Mouse (Mus musculus): ENCODE measurements around the gene Smim1.
A peak's percentile ranks its signal among the peaks of the same experiment; 100 is the strongest.

Gene Smim1

DNA sequence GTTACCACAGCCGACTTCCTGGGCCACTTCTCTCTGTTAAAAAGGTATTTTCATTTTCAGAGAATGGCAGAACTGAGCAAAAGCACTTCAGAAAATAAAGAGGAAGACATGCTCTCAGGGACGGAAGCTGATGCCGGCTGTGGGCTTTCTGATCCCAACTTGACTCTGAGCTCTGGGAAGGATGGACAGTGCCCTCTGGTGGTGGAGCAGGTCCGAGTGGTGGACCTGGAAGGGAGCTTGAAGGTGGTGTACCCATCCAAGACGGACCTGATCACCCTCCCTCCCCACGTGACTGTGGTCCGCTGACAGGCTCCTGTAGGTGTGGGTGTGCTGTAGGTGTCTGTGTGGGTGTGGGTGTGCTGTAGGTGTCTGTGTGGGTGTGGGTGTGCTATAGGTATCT, 6.5 kb downstream of the Smim1 start:
- peak; percentile 55 for DNase-seq (ENCODE audit: low read depth)

DNA sequence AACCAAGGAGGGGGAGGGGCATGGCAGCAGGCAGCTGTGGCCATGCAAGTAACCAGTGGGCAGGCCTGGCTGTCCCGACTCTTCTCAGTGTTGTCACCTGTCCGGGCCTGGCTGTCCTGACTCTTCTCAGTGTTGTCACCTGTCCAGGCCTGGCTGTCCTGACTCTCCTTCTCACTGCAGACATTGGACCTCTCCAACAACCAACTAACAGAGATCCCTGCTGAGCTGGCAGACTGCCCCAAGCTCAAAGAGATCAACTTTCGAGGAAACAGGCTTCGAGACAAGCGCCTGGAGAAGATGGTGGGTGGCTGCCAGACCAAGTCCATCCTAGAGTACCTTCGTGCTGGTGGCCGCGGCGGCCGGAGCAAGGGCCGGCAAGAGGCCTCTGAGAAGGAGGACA, 10.6 kb downstream of the Smim1 start:
- DNase-seq (ENCODE audit: low read depth) = no peak

- DNase-seq (ENCODE audit: low read depth) = peak; percentile 67
Measured at GRCm38 (mm10) chr4:154012132-154012882, 13.7 kb downstream of the Smim1 start.

DNA sequence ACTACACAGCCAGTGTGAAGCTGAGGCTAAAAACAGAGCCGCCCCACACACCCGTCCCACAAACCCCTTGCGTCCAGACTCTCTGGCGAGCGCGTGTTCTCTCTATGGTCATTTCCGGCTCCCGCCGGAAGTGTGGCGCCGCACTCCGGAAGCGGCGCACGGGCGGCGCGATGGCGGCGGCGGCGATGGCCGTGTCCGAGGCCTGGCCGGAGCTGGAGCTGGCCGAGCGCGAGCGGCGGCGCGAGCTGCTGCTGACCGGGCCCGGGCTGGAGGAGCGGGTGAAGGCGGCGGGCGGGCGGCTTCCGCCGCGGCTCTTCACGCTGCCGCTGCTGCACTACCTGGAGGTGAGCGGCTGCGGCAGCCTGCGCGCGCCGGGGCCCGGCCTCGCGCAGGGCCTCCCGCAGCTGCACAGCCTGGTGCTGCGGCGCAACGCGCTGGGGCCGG, 14.4 kb downstream of the Smim1 start, which contains the start of gene Lrrc47:
Gene Lrrc47, plus strand, starts transcription at position 86 of the 444 bp plus-strand sequence.
- peak; percentile 83 for DNase-seq (ENCODE audit: low read depth)

DNA sequence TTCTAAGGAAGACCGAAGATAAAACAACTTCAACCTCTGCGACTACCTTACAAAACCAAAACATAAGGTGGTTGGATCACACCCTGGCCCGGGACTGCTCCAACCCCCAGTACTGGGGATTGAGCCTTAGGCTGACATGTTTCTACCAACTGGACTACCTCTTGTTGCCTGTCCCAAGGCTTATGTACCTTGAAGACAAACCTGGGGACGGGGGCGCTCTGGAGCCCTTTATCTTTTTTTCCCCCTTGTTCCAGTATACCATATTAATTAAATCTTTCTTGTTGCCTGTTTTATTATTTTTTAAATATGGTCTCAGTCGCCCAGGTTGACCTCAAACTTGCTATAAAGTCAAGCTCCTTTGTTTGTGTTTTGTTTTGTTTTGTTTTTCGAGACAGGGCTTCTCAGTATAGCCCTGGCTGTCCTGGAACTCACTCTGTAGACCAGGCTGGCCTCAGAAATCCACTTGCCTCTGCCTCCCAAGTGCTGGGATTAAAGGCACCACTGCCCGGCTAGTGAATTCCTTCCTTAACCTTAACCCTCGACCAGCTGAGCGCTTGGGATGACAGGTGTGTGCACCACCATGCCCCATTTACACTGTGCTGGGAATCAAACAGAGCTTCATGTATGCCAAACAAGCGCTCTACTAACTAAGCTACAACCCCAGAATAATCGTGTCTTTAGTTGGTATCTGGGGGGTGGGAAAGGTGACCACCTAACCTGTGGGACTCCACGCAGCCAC, 15.0 kb downstream of the Smim1 start:
- DNase-seq (ENCODE audit: low read depth) = peak; percentile 28

- DNase-seq (ENCODE audit: low read depth) = no peak
Measured at GRCm38 (mm10) chr4:154007759-154008158, 18.3 kb downstream of the Smim1 start.

GRCm38 (mm10) chr4:154006264-154006663, 19.8 kb downstream of the Smim1 start:
- DNase-seq (ENCODE audit: low read depth) = no peak

DNA sequence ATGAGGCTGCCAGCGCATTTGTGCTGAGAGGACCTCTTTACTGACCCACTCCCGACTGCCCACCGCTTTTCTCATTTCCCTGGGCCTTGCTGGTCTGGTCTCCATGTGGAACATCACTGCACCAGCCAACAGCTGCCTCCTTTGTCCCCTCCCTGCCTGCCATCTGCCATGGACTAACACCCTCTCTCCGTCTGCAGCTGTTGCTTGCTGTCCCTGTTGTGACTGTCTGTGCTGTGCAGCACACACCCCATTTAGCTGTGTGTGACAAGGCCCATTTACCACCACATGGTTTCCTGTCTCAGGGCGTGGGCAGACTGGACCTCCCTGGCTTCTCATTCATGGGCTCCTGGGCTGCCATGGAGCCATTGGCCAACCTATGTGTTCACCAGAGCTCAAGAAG, 20.5 kb downstream of the Smim1 start:
- no peak for DNase-seq (ENCODE audit: low read depth)

GRCm38 (mm10) chr4:153993505-153993904, 32.5 kb downstream of the Smim1 start:
- no peak for DNase-seq (ENCODE audit: low read depth)

DNA sequence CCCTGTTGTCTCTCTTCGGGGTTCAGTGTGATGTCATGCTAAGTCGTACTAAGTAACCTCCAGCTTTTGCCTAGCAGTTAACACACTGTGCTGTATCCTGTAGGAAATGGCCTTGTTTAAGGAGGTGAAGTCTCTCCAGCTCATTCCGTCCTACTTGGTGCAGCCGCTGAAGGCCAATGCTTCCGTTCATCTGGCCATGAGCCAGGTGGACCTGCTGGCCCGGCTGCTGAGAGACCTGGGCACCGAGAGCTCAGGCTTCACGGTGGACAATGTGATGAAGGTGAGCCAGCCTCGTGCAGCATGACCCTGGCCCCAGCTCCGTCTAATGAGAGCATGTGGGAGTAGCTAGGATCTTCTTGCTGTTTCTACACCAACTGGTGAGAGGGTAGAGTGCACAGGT, 33.3 kb downstream of the Smim1 start:
- DNase-seq (ENCODE audit: low read depth) = no peak

GRCm38 (mm10) chr4:153980470-153980869, 45.6 kb downstream of the Smim1 start:
- no peak for DNase-seq (ENCODE audit: low read depth)

- DNase-seq (ENCODE audit: low read depth) = no peak
Measured at GRCm38 (mm10) chr4:153979243-153979642, 46.8 kb downstream of the Smim1 start.

GRCm38 (mm10) chr4:153975768-153976167, 50.3 kb downstream of the Smim1 start:
- DNase-seq (ENCODE audit: low read depth) = peak; percentile 40

- no peak for DNase-seq (ENCODE audit: low read depth)
Measured at GRCm38 (mm10) chr4:153975292-153975662, 50.8 kb downstream of the Smim1 start.

- DNase-seq (ENCODE audit: low read depth) = peak; percentile 94
Measured at GRCm38 (mm10) chr4:153974431-153975291, 51.4 kb downstream of the Smim1 start, which contains the start of the genes Dffb and Cep104. Gene Dffb (minus strand): TSS chr4:153975126. Gene Cep104 (plus strand): TSS chr4:153975194.

All from induced T-regulatory cell, adult 2 months (primary cell).